Mouse (Mus musculus) CH12.LX (cell line): ENCODE results near the gene Snx32.

Source experiments
- CTCF ChIP-seq, 2 experiments: IDR thresholded peaks in 1 of 2; conservative IDR thresholded peaks in 1 of 2; 2 replicates each; pipeline ENCODE4 v1.5.1; 2011 to 2012; ENCODE audit warnings: low read depth in 2 of 2, low read length in 2 of 2, improper control_type of control experiment in 1 of 2, inconsistent platforms in 1 of 2, mild to moderate bottlenecking in 1 of 2, moderate library complexity in 1 of 2
- JUN ChIP-seq: IDR thresholded peaks from 2 replicates; pipeline ENCODE4 v1.6.1; 2011; ENCODE audit warnings: low read depth, mild to moderate bottlenecking, low read length, improper control_type of control experiment, moderate library complexity; ENCODE audit not compliant: insufficient read depth
- MAX ChIP-seq: IDR thresholded peaks from 2 replicates; pipeline ENCODE4 v1.6.1; 2011; ENCODE audit warnings: low read length, improper control_type of control experiment
- POLR2A ChIP-seq: IDR thresholded peaks from 2 replicates; pipeline ENCODE4 v1.6.1; 2011; ENCODE audit warnings: low read depth, mild to moderate bottlenecking, improper control_type of control experiment, low read length
- SMC3 ChIP-seq: IDR thresholded peaks from 2 replicates; pipeline ENCODE4 v1.6.1; 2011; ENCODE audit warnings: low read depth, low read length, improper control_type of control experiment

- no peak for TF ChIP-seq SMC3
- no peak for TF ChIP-seq POLR2A
- no peak for TF ChIP-seq CTCF (conservative IDR thresholded peaks at IDR 0.05 in 1 of 2, IDR thresholded peaks at IDR 0.05 in 1 of 2; ENCODE audit: low read depth in 2 of 2, low read length in 2 of 2)
- TF ChIP-seq MAX = no peak
- no peak for TF ChIP-seq JUN
Measured at GRCm38 (mm10) chr19:5558169-5558568, 47.8 kb upstream of the Snx32 start.
